Mouse (Mus musculus) G1E-ER4 (cell line): Measurements from ENCODE around the gene Tbx2. TPM values are rescaled to one million over a fixed set of nuclear protein-coding genes. Genes with fewer than 3 reads are reported as not detected.

ENCODE experiments used
- GATA1 ChIP-seq: IDR thresholded peaks from one replicate; pipeline ENCODE4 v1.8.0; 2012; ENCODE audit warnings: low read length, inconsistent platforms
- polyA plus RNA-seq: library from polyadenylated mRNA; stranded (reverse); fragments of >175 nt; gene quantifications from 2 replicates; pipeline ENCODE4 v1.2.3, GENCODE M21; 2012

The Tbx2 gene
- polyA plus RNA-seq, 1 experiment, result 0.28 TPM

GRCm38 (mm10) chr11:85835001-85835752 is 2.8 kb downstream of the Tbx2 start:
- no peak for TF ChIP-seq GATA1

- TF ChIP-seq GATA1, result no peak
Measured at GRCm38 (mm10) chr11:85835753-85836522, 3.6 kb downstream of the Tbx2 start.

- TF ChIP-seq GATA1, result no peak
Measured at GRCm38 (mm10) chr11:85836523-85837290, 4.4 kb downstream of the Tbx2 start.

GRCm38 (mm10) chr11:85837291-85837647 is 4.9 kb downstream of the Tbx2 start:
- TF ChIP-seq GATA1, result no peak

GRCm38 (mm10) chr11:85837648-85838423 is 5.5 kb downstream of the Tbx2 start:
- TF ChIP-seq GATA1, result no peak

GRCm38 (mm10) chr11:85838424-85839257 is 6.3 kb downstream of the Tbx2 start:
- TF ChIP-seq GATA1, result no peak

- TF ChIP-seq GATA1, result no peak
Measured at GRCm38 (mm10) chr11:85839258-85840030, 7.1 kb downstream of the Tbx2 start.

GRCm38 (mm10) chr11:85840031-85840802 is 7.9 kb downstream of the Tbx2 start:
- TF ChIP-seq GATA1, result no peak

GRCm38 (mm10) chr11:85840803-85841145 is 8.4 kb downstream of the Tbx2 start:
- no peak for TF ChIP-seq GATA1

- no peak for TF ChIP-seq GATA1
Measured at GRCm38 (mm10) chr11:85841211-85841681, 8.9 kb downstream of the Tbx2 start.

GRCm38 (mm10) chr11:85841980-85842379 is 9.6 kb downstream of the Tbx2 start:
- TF ChIP-seq GATA1, result no peak

- no peak for TF ChIP-seq GATA1
Measured at GRCm38 (mm10) chr11:85842596-85843346, 10.4 kb downstream of the Tbx2 start.
